In the genomic region with DNA sequence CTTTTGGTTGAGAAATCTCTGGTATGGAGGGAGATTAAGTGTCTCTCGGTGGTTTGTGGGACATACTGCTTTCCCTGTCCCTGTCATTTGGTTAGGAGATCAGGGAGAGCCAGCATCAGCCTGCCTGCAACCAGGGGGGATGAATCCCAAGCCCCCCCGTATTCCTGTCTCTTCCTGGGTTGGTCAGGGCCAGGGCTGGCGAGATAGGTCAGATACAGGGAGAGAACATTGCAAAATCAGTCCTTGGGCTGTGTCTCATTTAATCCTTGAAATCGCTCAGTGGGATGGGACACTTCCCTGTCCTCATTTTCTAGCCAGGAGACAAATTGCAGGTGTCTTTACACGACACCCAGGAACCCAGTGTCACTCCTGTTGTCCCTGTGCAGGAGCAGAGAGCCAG, we compare ENCODE assay signal across 20 mouse cellular contexts. TPM values are rescaled to one million over a fixed set of nuclear protein-coding genes. Genes with fewer than 3 reads are reported as not detected.
DNase-seq lines count a peak whose midpoint lies in the region; ATAC-seq and TF ChIP-seq lines count a peak whose summit lies in the region.
"Had no signal": no experiment of that assay in that cellular context is flagged by ENCODE, and none has a peak within 500 bp of the region (broad histone marks: within the 10 kb centered on the region; RNA-seq: fewer than 3 reads in every experiment).

No protein-coding gene starts in this region.

- H3K36me3 ChIP-seq in hindbrain, embryonic 13.5 days = no peaks in the 10 kb centered on the region
- H3K36me3 ChIP-seq in hindbrain, embryonic 16.5 days (ENCODE audit: control insufficient read depth, insufficient read depth, low read length) = no peaks in the 10 kb centered on the region
- no peaks in the 10 kb centered on the region for H3K36me3 ChIP-seq in midbrain, postnatal 0 days (ENCODE audit: insufficient read depth, low read length)
- no peaks in the 10 kb centered on the region for H3K36me3 ChIP-seq in midbrain, embryonic 11.5 days (ENCODE audit: control insufficient read depth, insufficient read depth, low read length)
- H3K36me3 ChIP-seq: embryonic facial prominence, embryonic 15.5 days; forebrain, embryonic 15.5 days had no signal

- ATAC-seq in hindbrain, embryonic 13.5 days (ENCODE audit: low FRiP score) = no peak
- ATAC-seq in hindbrain, embryonic 16.5 days = no peak
- ATAC-seq in midbrain, postnatal 0 days (ENCODE audit: low FRiP score) = no peak
- no peak for ATAC-seq in midbrain, embryonic 11.5 days (ENCODE audit: low FRiP score)
- ATAC-seq: activated CD4-positive, CD25-positive, alpha-beta regulatory T cell, adult 4 months; forebrain, embryonic 15.5 days; hindbrain, postnatal 0 days; Patski had no signal

- no peak overlapping the region for H3K4me2 ChIP-seq in hindbrain, embryonic 13.5 days
- H3K4me2 ChIP-seq in hindbrain, embryonic 16.5 days (ENCODE audit: low read length) = no peak overlapping the region
- no peak overlapping the region for H3K4me2 ChIP-seq in midbrain, postnatal 0 days (ENCODE audit: low read depth, low read length, poor library complexity, severe bottlenecking)
- no peak overlapping the region for H3K4me2 ChIP-seq in midbrain, embryonic 11.5 days
- H3K4me2 ChIP-seq: embryonic facial prominence, embryonic 15.5 days; forebrain, embryonic 15.5 days; heart, embryonic 12.5 days had no signal

- 78% methylated on average over 5 of the region's 5 CpGs for WGBS in hindbrain, embryonic 13.5 days
- 87% methylated on average over 5 of the region's 5 CpGs for WGBS in hindbrain, embryonic 16.5 days
- 76% methylated on average over 5 of the region's 5 CpGs for WGBS in midbrain, postnatal 0 days
- 74% methylated on average over 5 of the region's 5 CpGs for WGBS in midbrain, embryonic 11.5 days

- no peak overlapping the region for H3K27ac ChIP-seq in hindbrain, embryonic 13.5 days
- H3K27ac ChIP-seq in hindbrain, embryonic 16.5 days (ENCODE audit: low read depth, low read length) = no peak overlapping the region
- no peak overlapping the region for H3K27ac ChIP-seq in midbrain, postnatal 0 days (ENCODE audit: low read depth, low read length)
- H3K27ac ChIP-seq in midbrain, embryonic 11.5 days (ENCODE audit: low read depth, low read length) = no peak overlapping the region
- H3K27ac ChIP-seq: embryonic facial prominence, embryonic 15.5 days; forebrain, embryonic 15.5 days; heart, adult 2 months; hindbrain, postnatal 0 days had no signal

- no peaks in the 10 kb centered on the region for H3K4me1 ChIP-seq in hindbrain, embryonic 13.5 days (replicated peaks)
- no peaks in the 10 kb centered on the region for H3K4me1 ChIP-seq in hindbrain, embryonic 16.5 days (ENCODE audit: control insufficient read depth, insufficient read depth, low read depth, low read length)
- no peaks in the 10 kb centered on the region for H3K4me1 ChIP-seq in midbrain, postnatal 0 days (ENCODE audit: insufficient read depth, low read length)
- no peaks in the 10 kb centered on the region for H3K4me1 ChIP-seq in midbrain, embryonic 11.5 days (ENCODE audit: control insufficient read depth, insufficient read depth, low read length)
- H3K4me1 ChIP-seq: forebrain, embryonic 15.5 days had no signal

- H3K9ac ChIP-seq in hindbrain, embryonic 13.5 days = 0 out of 2 replicates have a peak overlapping the region, but pooled peaks have one; percentile 13
- H3K9ac ChIP-seq in hindbrain, embryonic 16.5 days (ENCODE audit: low read depth, low read length) = no peak overlapping the region
- H3K9ac ChIP-seq in midbrain, postnatal 0 days (replicated peaks; ENCODE audit: low read length, poor library complexity, severe bottlenecking) = 0 out of 2 replicates have a peak overlapping the region, but pooled peaks have one; percentile 8
- no peak overlapping the region for H3K9ac ChIP-seq in midbrain, embryonic 11.5 days (ENCODE audit: low read length)
- H3K9ac ChIP-seq: embryonic facial prominence, embryonic 15.5 days; forebrain, embryonic 15.5 days; heart, embryonic 12.5 days had no signal

- H3K4me3 ChIP-seq in hindbrain, embryonic 13.5 days = no peak overlapping the region
- H3K4me3 ChIP-seq in hindbrain, embryonic 16.5 days (ENCODE audit: low read length) = no peak overlapping the region
- no peak overlapping the region for H3K4me3 ChIP-seq in midbrain, postnatal 0 days (ENCODE audit: low read depth, low read length)
- no peak overlapping the region for H3K4me3 ChIP-seq in midbrain, embryonic 11.5 days (ENCODE audit: low read depth, low read length)
- H3K4me3 ChIP-seq: embryonic facial prominence, embryonic 15.5 days; erythroblast, embryonic 14.5 days; forebrain, embryonic 15.5 days; heart, adult 2 months; heart, embryonic 12.5 days had no signal

- 0 out of 2 replicates have a peak, but pooled peaks cover 5% of the 10 kb centered on the region for H3K27me3 ChIP-seq in hindbrain, embryonic 13.5 days
- no peaks in the 10 kb centered on the region for H3K27me3 ChIP-seq in hindbrain, embryonic 16.5 days (replicated peaks; ENCODE audit: control insufficient read depth, insufficient read depth, low read length)
- no peaks in the 10 kb centered on the region for H3K27me3 ChIP-seq in midbrain, postnatal 0 days (ENCODE audit: insufficient read depth, low read length)
- H3K27me3 ChIP-seq in midbrain, embryonic 11.5 days (ENCODE audit: control insufficient read depth, insufficient read depth, low read length) = no peaks in the 10 kb centered on the region
- H3K27me3 ChIP-seq: embryonic facial prominence, embryonic 15.5 days; forebrain, embryonic 15.5 days; Patski had no signal

- peak; percentile 46 for DNase-seq in adrenal gland, postnatal 10 days
- no peak for DNase-seq in adrenal gland, adult 8-10 months
- no peak for DNase-seq in midbrain, postnatal 0 days (ENCODE audit: low spot score)
- no peak for DNase-seq in midbrain, embryonic 11.5 days (ENCODE audit: low spot score, missing footprints)
- DNase-seq in fat pad, adult 2 months (ENCODE audit: extremely low read depth, low read depth, low spot score) = peak; percentile 81
- DNase-seq: cerebellum, adult 2 months; cerebellum, postnatal 10 days; gastrocnemius, postnatal 10 days; heart, adult 2 months; heart, postnatal 36 days; kidney, adult 8-10 months had no signal

- 0 out of 2 replicates have a peak, but pooled peaks cover 5% of the 10 kb centered on the region for H3K9me3 ChIP-seq in hindbrain, embryonic 13.5 days
- H3K9me3 ChIP-seq in hindbrain, embryonic 16.5 days (ENCODE audit: control insufficient read depth, low read length) = no peaks in the 10 kb centered on the region
- no peaks in the 10 kb centered on the region for H3K9me3 ChIP-seq in midbrain, postnatal 0 days (ENCODE audit: low read length)
- H3K9me3 ChIP-seq in midbrain, embryonic 11.5 days (ENCODE audit: control insufficient read depth, low read length) = no peaks in the 10 kb centered on the region; the same call in 1 of the 2 replicates
- H3K9me3 ChIP-seq: embryonic facial prominence, embryonic 15.5 days; forebrain, embryonic 15.5 days had no signal

- TF ChIP-seq CTCF in midbrain, postnatal 0 days (IDR thresholded peaks at IDR 0.05) = no peak

RNA-seq across cellular contexts. Expression of gene Tmem189, which starts 10.4 kb away (rescaled TPM):
- 10 to 100 TPM; 31.2 to 33.5 TPM for total RNA-seq in adrenal gland, postnatal 10 days (2021)
- total RNA-seq in adrenal gland, adult 8-10 months (2022) = 10 to 100 TPM; 25.5 to 32.1 (median 28.5) TPM
- polyA plus RNA-seq in hindbrain, embryonic 13.5 days (2015; fragmentation: Nextera tagmentation; extraction: Ambion mirVana) = 30.8 and 33.5 TPM in 2 replicates
- polyA plus RNA-seq in hindbrain, embryonic 16.5 days (2015; fragmentation: Nextera tagmentation; extraction: Ambion mirVana) = 37.1 and 39.3 TPM in 2 replicates
- 45.5 and 65.9 TPM in 2 replicates for total RNA-seq in midbrain, postnatal 0 days (2014; rRNA removed)
- polyA plus RNA-seq in midbrain, postnatal 0 days (2015; fragmentation: Nextera tagmentation; extraction: Ambion mirVana) = 33.5 and 35.3 TPM in 2 replicates
- polyA plus RNA-seq in midbrain, embryonic 11.5 days (2014; fragmentation: Nextera tagmentation; extraction: Ambion mirVana) = 25.1 and 31.5 TPM in 2 replicates

RNA-seq across cellular contexts. Expression of gene Cebpb, which starts 11.3 kb away (rescaled TPM):
- 100 to 1,000 TPM; 269 to 439 TPM for total RNA-seq in adrenal gland, postnatal 10 days (2021)
- 100 to 1,000 TPM in 3 of 4 experiments, 10 to 100 TPM in 1; 91.8 to 623 (median 239) TPM for total RNA-seq in adrenal gland, adult 8-10 months (2022)
- 0.60 and 0.88 TPM in 2 replicates for polyA plus RNA-seq in hindbrain, embryonic 13.5 days (2015; fragmentation: Nextera tagmentation; extraction: Ambion mirVana)
- 0.15 and 0.22 TPM in 2 replicates for polyA plus RNA-seq in hindbrain, embryonic 16.5 days (2015; fragmentation: Nextera tagmentation; extraction: Ambion mirVana)
- total RNA-seq in midbrain, postnatal 0 days (2014; rRNA removed) = 5.8 and 8.0 TPM in 2 replicates
- polyA plus RNA-seq in midbrain, postnatal 0 days (2015; fragmentation: Nextera tagmentation; extraction: Ambion mirVana) = 4.4 and 5.4 TPM in 2 replicates
- 2.3 and 2.5 TPM in 2 replicates for polyA plus RNA-seq in midbrain, embryonic 11.5 days (2014; fragmentation: Nextera tagmentation; extraction: Ambion mirVana)

RNA-seq across cellular contexts. Expression of gene Gm20431, which starts 38.7 kb away (rescaled TPM):
- total RNA-seq in adrenal gland, postnatal 10 days (2021) = 10 to 100 TPM; 16.4 to 17.5 TPM
- 10 to 100 TPM; 19.9 to 23.9 (median 22.1) TPM for total RNA-seq in adrenal gland, adult 8-10 months (2022)
- 10.0 and 11.0 TPM in 2 replicates for polyA plus RNA-seq in hindbrain, embryonic 13.5 days (2015; fragmentation: Nextera tagmentation; extraction: Ambion mirVana)
- 11.9 and 12.8 TPM in 2 replicates for polyA plus RNA-seq in hindbrain, embryonic 16.5 days (2015; fragmentation: Nextera tagmentation; extraction: Ambion mirVana)
- total RNA-seq in midbrain, postnatal 0 days (2014; rRNA removed) = not detected in 2 replicates
- polyA plus RNA-seq in midbrain, postnatal 0 days (2015; fragmentation: Nextera tagmentation; extraction: Ambion mirVana) = 11.2 and 12.0 TPM in 2 replicates
- 5.8 and 5.9 TPM in 2 replicates for polyA plus RNA-seq in midbrain, embryonic 11.5 days (2014; fragmentation: Nextera tagmentation; extraction: Ambion mirVana)
- polyA plus RNA-seq: activated CD4-positive, CD25-positive, alpha-beta regulatory T cell, adult 4 months; erythroblast, embryonic 14.5 days had no signal

Comparison
In these comparisons a context has a peak if more than half of its experiments do, and no peak if none do; other contexts are left out.
1. DNase-seq: peak in adrenal gland, postnatal 10 days (single experiment) and fat pad, adult 2 months (single experiment); none in adrenal gland, adult 8-10 months (single experiment), midbrain, postnatal 0 days (single experiment) and midbrain, embryonic 11.5 days (single experiment).
2. H3K9ac ChIP-seq: peak in hindbrain, embryonic 13.5 days (single experiment) and midbrain, postnatal 0 days (single experiment); none in hindbrain, embryonic 16.5 days (single experiment) and midbrain, embryonic 11.5 days (single experiment).